Mouse (Mus musculus): Measurements from ENCODE around the gene Tle6.
A peak's percentile ranks its signal among the peaks of the same experiment; 100 is the strongest.

The Tle6 gene

DNA sequence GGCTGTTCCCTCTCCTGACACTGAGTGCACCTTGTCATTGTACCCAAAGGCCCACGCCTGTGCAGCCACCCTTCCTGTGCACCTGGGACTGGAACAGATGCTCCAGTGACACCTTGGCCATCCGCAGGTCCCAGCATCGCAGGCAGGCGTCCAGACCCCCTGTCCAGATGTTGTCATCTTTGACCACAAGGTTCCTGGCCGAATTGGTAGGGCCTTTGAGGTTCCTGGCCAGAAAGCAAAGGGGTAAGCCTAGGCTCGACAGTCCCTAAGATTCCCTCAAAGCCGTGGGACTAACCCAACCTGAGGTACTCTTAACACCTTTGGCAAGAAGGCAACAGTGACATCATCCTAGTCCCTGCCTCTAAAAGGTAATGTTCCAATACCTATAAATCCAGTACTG is 8.2 kb downstream of the Tle6 start:
- no peak for DNase-seq (ENCODE audit: low read depth, low spot score)

DNA sequence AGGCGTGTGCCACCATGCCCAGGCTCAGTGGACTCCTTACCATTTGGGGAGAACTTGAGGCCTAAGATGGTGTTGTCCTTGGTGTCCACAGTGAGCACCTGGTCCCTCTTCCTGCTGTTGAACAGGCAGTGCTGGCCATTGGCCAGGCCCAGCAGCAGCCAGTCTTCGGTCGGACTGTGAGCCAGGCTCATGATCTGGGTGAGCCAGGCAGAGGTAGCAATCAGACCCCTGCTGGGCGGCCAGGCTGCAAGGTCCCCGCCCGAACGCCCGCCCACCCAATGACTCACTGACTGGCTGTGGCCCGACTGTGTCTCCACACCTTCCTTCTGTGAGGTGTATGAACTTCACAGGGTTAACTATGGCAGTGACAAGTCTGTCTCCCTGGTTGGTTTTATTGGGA is 9.0 kb downstream of the Tle6 start:
- peak; percentile 66 for DNase-seq (ENCODE audit: low read depth, low spot score)

DNA sequence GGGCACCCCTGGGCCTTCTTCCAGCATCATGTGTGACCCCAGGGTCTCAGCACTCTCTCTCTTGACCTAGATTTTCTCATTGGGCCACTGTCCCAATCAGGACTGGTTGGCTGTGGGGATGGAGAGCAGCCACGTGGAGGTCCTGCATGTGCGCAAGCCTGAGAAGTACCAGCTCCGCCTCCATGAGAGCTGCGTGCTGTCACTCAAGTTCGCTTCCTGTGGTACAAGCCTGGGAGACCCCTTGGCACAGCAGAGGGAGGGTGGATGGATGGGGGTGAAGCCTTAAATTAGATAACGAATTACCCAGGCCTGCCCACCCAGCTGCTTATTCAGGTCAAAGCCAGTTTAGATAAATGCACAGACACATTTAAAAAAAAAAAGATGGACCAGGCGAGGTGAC is 12.1 kb downstream of the Tle6 start:
- no peak for DNase-seq (ENCODE audit: low read depth, low spot score)

DNA sequence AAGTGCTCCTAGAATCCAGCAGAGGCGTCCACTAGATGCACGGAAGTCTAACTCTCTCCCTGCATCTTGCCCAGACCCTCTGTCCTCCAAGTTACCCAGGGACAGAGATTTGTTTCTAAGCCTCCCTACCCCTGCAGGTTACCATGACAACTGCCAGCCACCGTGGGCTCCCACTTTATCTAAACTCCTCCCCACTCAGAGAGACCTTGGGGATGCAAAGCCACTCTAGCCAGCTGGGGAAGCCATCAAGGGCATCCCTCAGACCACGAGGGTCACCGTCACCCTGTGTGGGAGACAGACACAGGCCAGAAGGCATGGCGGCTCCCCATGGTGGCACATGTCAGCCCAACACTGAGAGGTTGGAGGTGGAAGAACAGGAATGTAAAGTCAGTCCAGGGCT is 17.5 kb downstream of the Tle6 start:
- no peak for DNase-seq (ENCODE audit: low read depth, low spot score)

DNA sequence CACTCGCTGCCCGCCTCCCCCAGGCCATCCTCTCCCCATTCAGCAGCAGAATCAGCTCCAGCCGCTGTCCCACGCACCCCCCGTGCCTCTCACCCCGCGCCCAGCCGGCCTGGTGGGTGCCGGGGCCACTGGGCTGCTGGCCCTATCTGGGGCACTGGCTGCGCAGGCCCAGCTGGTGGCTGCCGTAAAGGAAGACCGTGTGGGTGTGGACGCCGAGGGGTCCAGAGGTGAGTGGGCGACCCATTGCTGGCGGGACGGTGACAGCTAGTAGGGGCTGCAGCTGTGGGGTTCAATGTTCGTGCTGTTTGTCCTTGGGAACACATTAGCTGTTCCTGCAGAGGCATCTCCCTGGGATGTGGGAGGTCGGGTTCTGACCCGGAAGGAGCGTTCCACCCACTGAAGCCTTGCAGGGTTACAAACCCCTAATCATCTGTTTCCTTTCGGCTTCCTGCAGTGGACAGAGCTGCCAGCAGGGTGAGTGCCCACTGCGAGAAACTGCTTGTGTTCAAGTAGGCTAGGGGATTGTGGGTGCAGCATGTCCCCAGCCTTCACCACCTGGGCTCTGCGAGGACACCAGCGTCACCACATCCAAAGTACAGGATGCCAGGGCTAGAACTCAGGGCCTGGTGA is 20.3 kb downstream of the Tle6 start:
- no peak for DNase-seq (ENCODE audit: low read depth, low spot score)

DNA sequence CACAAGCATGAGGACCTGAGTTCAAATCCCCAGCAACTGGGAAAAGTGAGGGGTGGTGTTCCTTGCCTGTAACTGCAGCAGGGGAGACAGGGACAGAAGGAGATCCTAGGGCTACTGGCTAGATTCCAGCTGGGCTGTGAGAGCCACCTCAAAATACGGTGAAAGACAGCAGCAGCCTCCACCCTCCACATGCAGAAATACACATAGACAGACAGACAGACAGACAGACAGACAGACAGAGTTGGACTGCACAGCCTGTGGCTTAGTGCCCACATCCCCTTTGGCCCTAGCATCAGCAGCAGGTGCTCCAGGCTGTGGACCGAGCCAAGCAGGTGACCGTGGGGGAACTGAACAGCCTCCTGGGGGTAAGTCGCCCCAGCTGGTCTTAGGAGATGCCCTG is 20.9 kb downstream of the Tle6 start:
- no peak for DNase-seq (ENCODE audit: low read depth, low spot score)

DNA sequence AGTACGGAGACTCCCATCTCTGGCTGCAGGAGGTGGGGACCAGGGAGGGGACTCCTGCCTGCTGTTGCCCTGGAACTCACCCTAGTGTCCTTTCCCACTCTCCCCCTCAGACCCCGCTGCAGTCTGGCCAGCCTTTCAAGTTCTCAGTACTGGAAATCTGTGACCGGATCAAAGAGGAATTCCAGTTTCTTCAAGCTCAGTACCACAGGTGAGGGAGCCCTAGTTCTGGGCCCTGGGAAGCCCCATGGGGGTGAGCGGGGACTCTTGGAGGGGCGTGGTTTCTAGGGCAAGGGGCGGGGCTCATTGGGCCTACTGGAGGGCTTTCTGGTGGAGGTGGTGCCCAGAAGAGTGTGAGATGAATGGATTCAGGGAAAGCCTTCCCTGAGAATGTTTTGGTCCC is 25.2 kb downstream of the Tle6 start:
- no peak for DNase-seq (ENCODE audit: low read depth, low spot score)

DNA sequence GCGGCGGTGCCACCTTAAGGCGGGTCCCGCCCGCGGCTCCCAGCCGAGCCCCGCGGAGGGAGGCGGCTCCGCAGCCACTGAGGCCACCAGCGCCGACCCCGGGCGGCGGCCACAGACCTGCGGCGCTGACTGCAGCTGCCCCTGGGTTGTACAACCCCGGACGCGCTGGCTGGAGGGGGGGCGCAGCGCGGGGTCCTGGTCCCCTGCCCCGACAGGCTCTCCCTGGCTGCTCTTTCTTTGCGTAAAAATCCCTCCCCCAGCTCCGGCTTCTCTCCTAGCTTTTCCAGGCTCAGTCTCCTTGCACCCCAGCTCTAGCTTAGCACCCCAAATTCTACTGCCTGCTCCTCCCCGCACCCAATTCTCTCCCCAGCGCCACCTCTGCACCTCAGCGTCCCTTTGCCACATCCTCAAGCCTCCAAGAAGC is 25.7 kb downstream of the Tle6 start:
- no peak for DNase-seq (ENCODE audit: low read depth, low spot score)

DNA sequence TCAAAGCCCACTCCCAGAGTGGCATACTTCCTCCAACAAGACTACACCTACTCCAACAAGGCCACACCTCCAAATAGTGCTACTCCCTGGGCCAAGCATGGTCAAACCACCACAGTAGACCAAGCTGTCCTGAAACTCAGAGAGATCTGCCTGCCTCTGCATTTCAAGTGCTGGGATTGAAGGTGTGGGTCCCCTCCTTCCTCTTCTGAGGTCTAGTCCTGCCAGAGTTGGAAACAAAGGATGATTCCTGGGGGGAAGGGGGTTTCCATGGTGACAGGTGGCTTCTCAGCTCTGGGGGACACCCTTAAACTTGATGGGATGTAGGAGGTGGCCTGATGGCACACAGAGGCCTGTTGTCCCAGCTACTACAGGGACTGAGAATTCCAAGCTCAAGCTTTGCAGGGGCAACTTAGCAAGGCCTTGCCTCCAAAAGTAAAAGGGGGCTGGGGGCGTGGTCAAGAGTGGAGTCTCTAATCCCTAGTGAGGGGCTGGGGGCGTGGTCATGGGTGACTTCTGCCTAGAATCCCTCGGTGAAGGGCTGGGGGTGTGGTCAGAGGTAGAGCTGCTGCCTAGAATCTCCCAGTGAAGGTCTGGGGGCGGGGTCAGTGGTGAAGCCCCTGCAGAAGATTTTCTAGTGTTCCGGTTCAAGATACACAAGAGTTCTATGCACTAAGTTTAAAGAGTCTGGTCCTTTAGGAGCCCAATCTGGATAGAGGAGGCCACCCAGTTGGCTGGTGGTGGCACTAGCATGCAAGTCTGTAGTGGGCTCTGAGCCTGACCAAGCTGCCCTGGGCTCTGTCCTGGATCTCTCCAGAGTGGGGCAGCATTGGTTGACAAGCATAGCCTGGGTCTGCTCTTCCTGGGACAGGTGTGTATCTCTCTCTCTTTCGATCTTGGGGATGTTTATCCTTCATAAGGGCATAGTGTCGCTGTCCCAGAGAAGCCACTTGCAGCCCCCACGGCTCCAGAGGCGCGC is 26.5 kb downstream of the Tle6 start, which contains the start of gene Tle2:
Gene Tle2, plus strand, starts transcription at position 481 of the 976 bp plus-strand sequence.
- peak; percentile 64 for DNase-seq (ENCODE audit: low read depth, low spot score)

DNA sequence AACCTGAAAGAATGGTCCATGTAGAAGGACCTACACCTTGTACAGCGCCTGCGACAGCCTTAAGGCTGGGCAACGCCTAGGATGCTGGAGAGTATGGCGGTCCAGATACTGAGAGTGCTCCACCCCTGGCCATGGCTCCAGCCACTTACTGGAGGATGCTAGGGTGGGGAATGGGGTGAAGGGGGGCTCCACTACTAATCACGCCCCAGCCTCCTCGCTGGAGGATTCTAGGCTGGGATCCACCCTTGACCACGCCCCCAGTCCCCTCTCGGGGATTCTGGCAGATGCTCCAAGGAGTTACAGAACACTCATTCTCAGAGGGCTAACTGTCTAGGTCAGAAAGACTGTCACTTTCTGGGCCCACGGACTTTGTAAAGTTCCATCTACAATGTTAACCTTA is 27.9 kb downstream of the Tle6 start:
- no peak for DNase-seq (ENCODE audit: low read depth, low spot score)

DNA sequence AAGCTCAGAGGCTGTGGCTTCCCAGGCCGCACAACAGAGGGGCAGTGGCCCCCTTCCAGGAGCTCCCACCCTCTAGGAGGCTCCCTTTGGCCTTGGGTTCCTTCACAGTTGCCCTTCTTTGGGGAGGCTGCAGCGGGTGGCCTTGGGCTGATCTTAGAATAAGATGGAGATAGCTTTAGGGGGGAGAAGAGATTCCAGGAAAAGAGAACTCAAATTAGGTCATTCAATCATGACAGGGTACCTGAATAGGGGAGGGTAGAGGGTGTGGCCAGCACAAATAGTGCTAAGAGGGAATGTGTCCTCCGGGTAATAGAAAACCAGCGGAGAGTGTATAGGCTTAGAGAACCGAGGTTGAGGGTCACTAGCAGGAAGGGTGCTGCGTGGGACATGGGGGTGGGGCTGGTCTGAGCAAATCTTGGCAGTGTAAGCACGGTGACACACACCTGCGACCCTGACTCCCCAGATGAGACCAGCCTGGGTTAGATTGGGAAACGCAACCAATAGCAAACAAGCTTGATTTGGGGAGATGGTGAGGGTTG is 28.7 kb downstream of the Tle6 start:
- no peak for DNase-seq (ENCODE audit: low read depth, low spot score)

DNA sequence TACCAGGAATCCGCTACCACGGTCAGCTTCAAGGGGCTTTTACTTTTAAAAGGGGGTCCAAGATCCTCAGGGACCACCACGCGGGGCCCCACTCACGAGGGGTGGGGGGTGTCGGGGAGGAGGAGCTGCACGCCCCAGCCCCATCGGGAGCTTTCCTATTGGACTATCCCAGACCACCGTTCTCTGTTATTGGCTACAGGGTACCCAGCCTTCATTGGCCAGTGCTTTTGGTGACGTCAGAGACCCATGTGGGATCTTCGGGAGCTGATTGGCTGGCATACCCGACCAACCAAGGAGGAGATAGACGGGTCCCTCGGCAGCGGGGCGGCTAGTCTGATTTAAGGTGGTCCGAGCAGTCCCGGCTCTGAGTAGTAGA is 29.4 kb downstream of the Tle6 start:
- peak; percentile 97 for DNase-seq (ENCODE audit: low read depth, low spot score)

DNA sequence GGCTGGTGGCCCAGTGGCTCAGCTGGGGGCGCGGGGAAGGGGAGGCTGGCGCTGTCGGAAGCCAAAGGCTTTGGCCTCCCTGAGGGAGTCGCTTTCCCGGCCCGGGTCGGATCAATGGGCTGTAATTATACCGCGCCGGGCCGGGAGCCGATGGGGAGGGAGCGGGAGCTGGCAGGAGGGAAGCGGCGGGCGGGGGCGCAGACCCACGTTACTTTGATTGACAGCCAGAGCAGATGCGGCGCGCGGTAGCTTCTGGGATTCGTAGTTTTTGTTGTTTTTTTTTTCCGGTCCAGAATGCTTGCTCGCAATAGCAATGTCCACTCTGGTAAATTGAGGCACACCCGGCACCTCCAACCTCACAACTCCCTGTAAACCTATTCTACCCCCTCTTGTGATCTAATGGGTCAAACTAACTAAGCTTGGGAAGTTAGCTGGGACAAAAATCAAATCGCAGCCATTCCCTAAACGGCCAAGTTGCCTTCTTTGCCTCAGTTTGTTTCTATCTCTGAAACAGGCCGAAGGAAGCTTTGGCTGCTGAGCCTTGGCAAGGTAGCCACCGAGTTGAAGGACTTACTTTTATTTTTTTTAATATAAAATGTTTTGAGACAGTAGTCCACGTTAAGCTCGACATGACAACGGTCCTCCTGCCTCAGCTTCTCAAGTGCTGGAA is 29.9 kb downstream of the Tle6 start:
- peak; percentile 95 for DNase-seq (ENCODE audit: low read depth, low spot score)

DNA sequence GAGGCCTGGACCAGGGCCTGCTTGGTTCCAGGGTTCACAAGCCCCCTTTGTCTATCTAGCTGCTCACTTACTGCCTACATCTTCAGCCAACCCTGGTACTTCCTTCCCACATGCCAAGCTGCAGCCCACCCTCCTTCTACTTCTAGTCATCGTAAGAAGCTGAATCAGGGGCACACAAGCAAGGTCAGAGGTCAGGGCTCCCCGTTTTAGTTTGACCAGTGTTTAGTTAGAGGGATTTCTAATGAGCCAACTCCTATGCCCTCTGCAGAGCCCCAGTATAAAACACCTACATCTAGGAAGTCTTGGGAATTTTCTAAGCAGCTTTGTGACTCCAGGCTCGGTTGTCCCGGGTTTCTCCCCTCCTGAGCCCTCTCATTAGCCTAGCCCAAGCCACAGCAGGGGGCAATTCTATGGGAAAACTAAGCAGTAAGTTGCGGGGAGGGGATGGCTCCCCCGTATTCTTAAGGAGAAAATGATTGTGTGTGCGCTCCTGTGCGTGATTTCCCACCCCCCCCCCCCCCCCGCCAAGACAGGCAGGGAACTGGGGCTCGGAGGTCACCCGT is 30.6 kb downstream of the Tle6 start:
- peak; percentile 59 for DNase-seq (ENCODE audit: low read depth, low spot score)

DNA sequence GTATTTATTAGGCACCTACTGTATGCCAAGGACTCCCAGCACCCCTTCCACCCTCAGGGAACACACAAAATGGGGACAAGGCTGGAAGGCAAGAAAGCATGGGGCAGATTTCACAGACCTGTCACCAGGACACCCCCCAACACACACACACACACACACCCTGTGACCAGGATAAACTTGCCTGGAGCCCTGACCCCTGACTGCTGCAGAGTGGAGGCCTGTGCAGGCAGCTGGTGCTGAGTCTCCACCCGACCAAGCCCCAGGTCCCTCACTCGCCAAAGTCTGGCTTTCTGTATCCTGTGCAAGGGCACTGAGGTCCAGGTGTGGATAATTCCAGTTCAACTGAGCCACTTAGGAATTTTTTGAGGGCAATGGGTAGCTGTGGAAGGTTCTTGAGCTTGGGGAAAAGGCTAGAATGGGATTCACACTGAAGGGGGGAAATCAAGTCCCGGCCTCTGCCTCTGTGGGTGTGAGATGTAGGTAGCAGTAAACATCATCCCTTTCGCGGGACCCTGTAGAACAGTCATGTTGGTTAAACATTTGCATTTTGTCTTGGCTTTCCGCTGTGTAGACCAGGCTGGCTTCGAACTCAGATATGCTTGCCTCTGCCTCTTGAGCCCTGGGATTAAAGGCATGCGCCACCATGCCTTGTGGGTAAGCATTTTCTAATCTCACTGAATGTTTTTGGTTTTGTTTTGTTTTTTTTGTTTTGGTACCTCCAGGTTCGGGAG is 31.2 kb downstream of the Tle6 start:
- no peak for DNase-seq (ENCODE audit: low read depth, low spot score)

DNA sequence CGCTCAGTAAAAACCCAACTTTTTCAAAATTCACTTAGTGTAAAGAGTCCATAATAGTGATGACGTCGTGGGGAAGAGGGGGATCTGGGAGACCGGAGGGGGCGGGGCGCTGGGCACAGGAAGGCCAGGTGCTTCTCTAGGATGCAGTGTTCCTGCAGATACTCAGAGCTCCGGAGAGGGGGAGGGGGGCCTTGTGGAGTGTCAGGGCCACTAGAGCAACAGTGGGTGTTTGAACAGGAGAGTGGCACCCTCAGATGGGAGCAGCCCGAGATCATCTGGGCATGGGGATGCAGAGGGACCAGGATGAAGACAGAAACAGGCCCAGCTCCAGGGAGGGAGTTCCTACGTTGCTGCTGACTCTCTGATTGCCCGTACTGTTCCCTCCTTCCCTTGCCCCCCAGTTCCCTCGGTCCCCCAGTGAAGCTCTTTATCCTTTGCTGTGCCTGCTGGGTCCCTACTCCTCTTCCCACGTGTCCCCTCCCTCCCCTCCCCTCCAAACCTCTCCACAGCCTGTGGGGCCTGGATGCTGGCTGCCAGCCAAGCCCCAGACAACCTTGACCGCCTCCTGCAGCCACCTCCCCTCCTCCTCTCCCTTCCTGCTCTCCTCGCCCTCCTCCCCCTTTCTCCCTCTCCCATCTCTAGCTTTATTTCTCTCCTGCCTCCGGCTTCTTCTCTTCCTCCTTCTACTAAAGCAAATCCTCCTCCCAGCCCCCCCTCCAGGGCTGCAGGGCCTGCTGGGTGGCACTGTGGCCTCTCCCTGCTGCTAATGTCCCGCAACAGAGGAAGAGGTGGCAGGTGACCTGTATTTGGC is 32.3 kb downstream of the Tle6 start:
- DNase-seq (ENCODE audit: low read depth, low spot score) = peak; percentile 42

DNA sequence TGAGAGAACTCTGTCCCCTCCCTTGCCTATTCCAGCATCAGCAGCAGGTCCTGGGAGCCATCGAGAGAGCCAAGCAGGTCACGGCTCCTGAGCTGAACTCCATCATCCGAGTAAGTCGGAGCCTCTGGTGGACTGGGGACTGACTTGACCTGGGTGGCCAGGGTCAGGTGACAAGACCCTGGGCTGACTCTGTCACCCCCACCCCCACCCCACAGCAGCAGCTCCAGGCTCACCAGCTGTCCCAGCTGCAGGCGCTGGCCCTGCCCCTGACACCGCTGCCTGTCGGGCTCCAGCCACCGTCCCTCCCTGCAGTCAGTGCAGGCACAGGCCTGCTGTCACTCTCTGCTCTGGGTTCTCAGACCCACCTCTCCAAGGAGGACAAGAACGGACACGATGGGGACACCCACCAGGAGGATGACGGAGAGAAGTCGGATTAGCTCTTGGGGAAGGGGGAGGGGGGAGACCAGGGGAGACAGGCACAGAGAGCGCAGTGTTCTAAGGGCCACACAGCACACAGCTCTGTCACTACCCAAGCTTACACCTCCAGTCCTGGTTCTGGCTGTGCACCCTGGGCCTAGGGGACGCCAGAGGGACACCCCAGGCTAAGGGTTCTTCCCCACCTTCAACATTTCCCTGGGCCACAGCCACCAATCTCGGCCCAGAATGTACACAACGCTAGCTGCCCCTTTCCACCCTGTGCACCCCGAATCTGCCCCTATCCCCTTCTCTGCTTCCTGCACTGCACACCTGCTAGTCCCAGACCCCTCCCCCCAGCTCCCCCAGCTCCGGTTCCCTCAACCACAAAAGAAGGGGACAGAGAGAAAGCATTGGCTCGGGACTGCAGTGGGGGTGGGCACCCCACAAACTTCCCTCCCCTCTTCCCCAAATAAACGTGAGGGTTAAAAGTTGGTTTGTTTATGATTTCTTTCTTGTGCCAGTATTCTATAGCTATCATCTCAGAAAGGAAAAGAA is 35.3 kb downstream of the Tle6 start:
- DNase-seq (ENCODE audit: low read depth, low spot score) = no peak

DNA sequence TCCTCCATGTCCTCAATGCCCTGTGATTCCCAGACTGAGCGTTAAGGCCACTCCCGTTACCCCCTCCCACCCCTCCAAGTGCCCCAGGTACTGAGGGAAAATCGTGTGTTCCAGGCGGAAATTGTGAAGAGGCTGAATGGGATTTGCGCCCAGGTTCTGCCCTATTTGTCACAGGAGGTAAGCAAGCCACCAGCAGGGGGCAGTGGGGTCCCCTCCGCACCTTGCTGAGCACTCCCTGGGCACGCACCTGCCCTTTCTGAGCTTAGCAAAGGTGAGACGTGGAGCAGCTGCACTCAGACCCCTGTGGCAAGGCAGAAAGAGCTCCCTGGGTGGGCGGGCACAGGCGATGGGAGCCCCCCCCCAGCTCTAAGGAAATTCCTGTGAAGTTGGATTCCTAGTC is 36.1 kb downstream of the Tle6 start:
- DNase-seq (ENCODE audit: low read depth, low spot score) = peak; percentile 88

DNA sequence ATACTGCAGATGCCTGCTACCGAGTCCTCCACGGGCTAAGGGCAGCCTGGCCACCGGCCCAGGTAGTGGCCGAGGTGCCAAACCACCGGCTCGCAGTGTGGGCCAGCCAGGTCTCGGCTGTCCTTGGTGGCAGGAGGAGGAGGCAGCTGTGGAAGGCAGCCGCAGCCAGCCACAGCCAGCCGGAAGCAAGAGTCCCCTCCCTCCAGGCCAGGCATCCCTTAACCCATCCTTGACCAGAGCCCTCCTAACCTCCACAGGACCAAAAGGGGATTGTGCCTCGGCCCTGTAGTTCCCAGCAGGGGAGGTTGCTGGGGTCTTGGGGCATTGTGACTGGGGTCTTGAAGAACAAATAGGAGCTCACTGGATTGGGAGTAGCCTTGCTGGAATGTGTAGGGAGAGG is 36.7 kb downstream of the Tle6 start:
- DNase-seq (ENCODE audit: low read depth, low spot score) = peak; percentile 62
